15 mouse cellular contexts compared by ENCODE assay signal in genomic region chr13:109347770-109348169, GRCm38 (mm10).
DNase-seq lines count a peak whose midpoint lies in the region; ATAC-seq and TF ChIP-seq lines count a peak whose summit lies in the region.
"Had no signal": no experiment of that assay in that cellular context is flagged by ENCODE, and none has a peak within 500 bp of the region (broad histone marks: within the 10 kb centered on the region; RNA-seq: fewer than 3 reads in every experiment).

No protein-coding gene starts in this region.

- no peak overlapping the region for H3K4me3 ChIP-seq in cerebellum, adult 2 months (replicated peaks; ENCODE audit: insufficient read depth, low read depth, low read length)
- no peak overlapping the region for H3K4me3 ChIP-seq in hindbrain, postnatal 0 days (ENCODE audit: low read length)
- H3K4me3 ChIP-seq: heart, embryonic 12.5 days; kidney, embryonic 15.5 days; limb, embryonic 13.5 days; lung, embryonic 15.5 days; neural tube, embryonic 12.5 days had no signal

- peak; percentile 45; the same call in 1 of the 2 replicates for TF ChIP-seq CTCF in cerebellum, adult 2 months (IDR thresholded peaks at IDR 0.05; ENCODE audit: borderline replicate concordance, insufficient read depth, low read depth, low read length)
- TF ChIP-seq CTCF in hindbrain, postnatal 0 days (IDR thresholded peaks at IDR 0.05; ENCODE audit: low read depth), result no peak

- TF ChIP-seq POLR2A in cerebellum, adult 2 months (IDR thresholded peaks at IDR 0.05; ENCODE audit: borderline replicate concordance, insufficient read depth, low read length), result no peak

- no peaks in the 10 kb centered on the region for H3K27me3 ChIP-seq in cerebellum, adult 2 months (ENCODE audit: control insufficient read depth, insufficient read depth, low read length)
- H3K27me3 ChIP-seq in hindbrain, postnatal 0 days (ENCODE audit: insufficient read depth, low read length), result no peaks in the 10 kb centered on the region
- H3K27me3 ChIP-seq: CH12.LX; heart, embryonic 12.5 days; kidney, embryonic 15.5 days; limb, embryonic 13.5 days; lung, embryonic 15.5 days; neural tube, embryonic 12.5 days had no signal

- no peaks in the 10 kb centered on the region for H3K36me3 ChIP-seq in hindbrain, postnatal 0 days (ENCODE audit: insufficient read depth, low read length)
- H3K36me3 ChIP-seq: heart, embryonic 12.5 days; kidney, embryonic 15.5 days; limb, embryonic 13.5 days; lung, embryonic 15.5 days; neural tube, embryonic 12.5 days had no signal

- ATAC-seq in hindbrain, postnatal 0 days, result peak; percentile 78

- no peaks in the 10 kb centered on the region for H3K9me3 ChIP-seq in hindbrain, postnatal 0 days (ENCODE audit: low read length)
- H3K9me3 ChIP-seq: heart, embryonic 12.5 days; kidney, embryonic 15.5 days; limb, embryonic 13.5 days; lung, embryonic 15.5 days; neural tube, embryonic 12.5 days had no signal

- H3K4me1 ChIP-seq in cerebellum, adult 2 months (ENCODE audit: control insufficient read depth, insufficient read depth, low read length), result no peaks in the 10 kb centered on the region; the same call in 1 of the 2 replicates
- H3K4me1 ChIP-seq in hindbrain, postnatal 0 days (ENCODE audit: insufficient read depth, low read length), result no peaks in the 10 kb centered on the region; the same call in 1 of the 2 replicates
- H3K4me1 ChIP-seq: limb, embryonic 13.5 days; lung, embryonic 15.5 days had no signal

- no peak overlapping the region; the same call in 1 of the 2 replicates for H3K4me2 ChIP-seq in hindbrain, postnatal 0 days (ENCODE audit: low read depth, low read length)
- H3K4me2 ChIP-seq: heart, embryonic 12.5 days; kidney, embryonic 15.5 days; limb, embryonic 13.5 days; lung, embryonic 15.5 days; neural tube, embryonic 12.5 days had no signal

- H3K27ac ChIP-seq in cerebellum, adult 2 months (ENCODE audit: insufficient read depth, low read length), result peak overlapping the region; percentile 81
- peak overlapping the region; percentile 7; the same call in 1 of the 2 replicates for H3K27ac ChIP-seq in hindbrain, postnatal 0 days
- H3K27ac ChIP-seq: kidney, embryonic 15.5 days; limb, embryonic 13.5 days; lung, embryonic 15.5 days; neural tube, embryonic 12.5 days had no signal

- WGBS in cerebellum, adult 2 months, result 3% methylated on average over 11 of the region's 11 CpGs
- WGBS in hindbrain, postnatal 0 days, result 22% methylated on average over 11 of the region's 11 CpGs

- peak; percentile 11 for DNase-seq in heart, postnatal 4 days
- no peak for DNase-seq in heart, adult 8-10 months (ENCODE audit: low spot score)
- DNase-seq in retina, postnatal 1 day, result peak; percentile 37
- no peak for DNase-seq in retina, embryonic 14.5 days (ENCODE audit: low spot score)
- peak; percentile 93 to 96 for DNase-seq in cerebellum, adult 2 months
- peak; percentile 86 for DNase-seq in hindbrain, postnatal 0 days (ENCODE audit: low spot score)
- DNase-seq in embryo, embryonic 11 days, result no peak
- DNase-seq in testis, postnatal 10 days (ENCODE audit: low spot score), result no peak
- DNase-seq: adrenal gland, postnatal 14 days had no signal

- no peak overlapping the region for H3K9ac ChIP-seq in hindbrain, postnatal 0 days (replicated peaks; ENCODE audit: low read length)
- H3K9ac ChIP-seq: heart, embryonic 12.5 days; kidney, embryonic 15.5 days; limb, embryonic 13.5 days; lung, embryonic 15.5 days; neural tube, embryonic 12.5 days had no signal

Comparison
In these comparisons a context has a peak if more than half of its experiments do, and no peak if none do; other contexts are left out.
1. DNase-seq: peak in heart, postnatal 4 days (single experiment), retina, postnatal 1 day (single experiment), cerebellum, adult 2 months (2 of 2) and hindbrain, postnatal 0 days (single experiment); none in heart, adult 8-10 months (single experiment), retina, embryonic 14.5 days (single experiment), embryo, embryonic 11 days (single experiment) and testis, postnatal 10 days (single experiment).